Mouse (Mus musculus) neural tube, embryonic 13.5 days (tissue): Measurements from ENCODE around the gene En1. TPM values are rescaled to one million over a fixed set of nuclear protein-coding genes. Genes with fewer than 3 reads are reported as not detected.

Experiments
- ATAC-seq: fragments of 200-750 bp; cut with Nextera tagmentation; 2 replicates; pipeline ENCODE4 v1.8.0; 2017; ENCODE audit warnings: low read depth, mild to moderate bottlenecking, moderate TSS enrichment, moderate library complexity
- H3K27ac ChIP-seq: fragments of 300-500 bp; sonication (generic); replicated peaks from 2 replicates; pipeline ENCODE4 v1.5.1; 2015; ENCODE audit warnings: moderate library complexity, mild to moderate bottlenecking, inconsistent platforms
- H3K27me3 ChIP-seq: fragments of 300-500 bp; sonication (generic); 2 replicates; pipeline ENCODE4 v1.6.1; 2015; ENCODE audit warnings: mild to moderate bottlenecking, inconsistent platforms
- H3K36me3 ChIP-seq: fragments of 300-500 bp; sonication (generic); 2 replicates; pipeline ENCODE4 v1.6.1; 2015; ENCODE audit warnings: mild to moderate bottlenecking, inconsistent platforms
- H3K4me1 ChIP-seq: fragments of 300-500 bp; sonication (generic); replicated peaks from 2 replicates; pipeline ENCODE4 v1.6.1; 2015; ENCODE audit warnings: inconsistent platforms
- H3K4me2 ChIP-seq: fragments of 300-500 bp; sonication (generic); 2 replicates; pipeline ENCODE4 v1.6.1; 2015; ENCODE audit warnings: inconsistent platforms, mild to moderate bottlenecking, moderate library complexity
- H3K4me3 ChIP-seq: fragments of 300-500 bp; sonication (generic); 2 replicates; pipeline ENCODE4 v1.5.1; 2015; ENCODE audit warnings: mild to moderate bottlenecking, inconsistent platforms
- H3K9ac ChIP-seq: fragments of 300-500 bp; sonication (generic); 2 replicates; pipeline ENCODE4 v1.6.1; 2015; ENCODE audit warnings: moderate library complexity, mild to moderate bottlenecking, inconsistent platforms
- H3K9me3 ChIP-seq: fragments of 300-500 bp; sonication (generic); 2 replicates; pipeline ENCODE4 v1.6.1; 2016; ENCODE audit warnings: inconsistent platforms
- WGBS: fragments of 180-500 bp; shearing (Covaris S2); methylation state at CpG from one replicate; pipeline ENCODE4 v1.1.7; 2015; 5-methylcytosine and 5-hydroxymethylcytosine counted together
- polyA plus RNA-seq: library from polyadenylated mRNA; unstranded; fragments of >200 nt; fragmentation: Nextera tagmentation; extraction: Ambion mirVana; gene quantifications from 2 replicates; pipeline ENCODE4 v1.2.1, GENCODE M21; 2015

Gene En1
- polyA plus RNA-seq, 1 experiment from 2014 or later, result 1.4 TPM

GRCm38 (mm10) chr1:120602876-120603655 is 848 bp downstream of the En1 start:
- Histone ChIP-seq H3K9ac (peak overlapping the region; percentile 66), H3K4me2 (peak overlapping the region; percentile 61), H3K4me1 (peaks cover 20% of the 10 kb centered on the region), H3K9me3 (no peaks in the 10 kb centered on the region), H3K4me3 (peak overlapping the region; percentile 41), H3K36me3 (no peaks in the 10 kb centered on the region), H3K27me3 (peaks cover 93% of the 10 kb centered on the region), H3K27ac (peak overlapping the region; percentile 69)
- no peak for ATAC-seq
- under 1% methylated on average over 56 of the region's 83 CpGs for WGBS

- ATAC-seq, result no peak
- under 1% methylated on average over 35 of the region's 35 CpGs for WGBS
- H3K27ac ChIP-seq, result peak overlapping the region; percentile 69
These were observed 1.4 kb downstream of the En1 start for GRCm38 (mm10) chr1:120603656-120604051.

GRCm38 (mm10) chr1:120604431-120605142 is 2.4 kb downstream of the En1 start:
- peaks cover 20% of the 10 kb centered on the region for H3K4me1 ChIP-seq
- H3K9me3 ChIP-seq, result no peaks in the 10 kb centered on the region
- H3K27me3 ChIP-seq, result peaks cover 93% of the 10 kb centered on the region
- H3K36me3 ChIP-seq, result no peaks in the 10 kb centered on the region
- peak overlapping the region; percentile 41 for H3K4me3 ChIP-seq
- ATAC-seq, result no peak
- WGBS, result 3% methylated on average over 30 of the region's 30 CpGs
- peak overlapping the region; percentile 25; the same call in 1 of the 2 replicates for H3K4me2 ChIP-seq
- no peak overlapping the region for H3K27ac ChIP-seq
- peak overlapping the region; percentile 55 for H3K9ac ChIP-seq

More at GRCm38 (mm10) chr1:120603656-120604051, 1.4 kb downstream of the En1 start:
- Histone ChIP-seq H3K36me3 (no peaks in the 10 kb centered on the region), H3K4me1 (peaks cover 20% of the 10 kb centered on the region), H3K4me2 (peak overlapping the region; percentile 61), H3K9me3 (no peaks in the 10 kb centered on the region), H3K27me3 (peaks cover 93% of the 10 kb centered on the region), H3K4me3 (peak overlapping the region; percentile 41), H3K9ac (peak overlapping the region; percentile 66)

- WGBS, result 1% methylated on average over 8 of the region's 8 CpGs
- H3K4me3 ChIP-seq, result peak overlapping the region; percentile 41
- H3K27ac ChIP-seq, result no peak overlapping the region
- peaks cover 20% of the 10 kb centered on the region for H3K4me1 ChIP-seq
- ATAC-seq, result no peak
- no peaks in the 10 kb centered on the region for H3K9me3 ChIP-seq
- H3K27me3 ChIP-seq, result peaks cover 93% of the 10 kb centered on the region
- no peaks in the 10 kb centered on the region for H3K36me3 ChIP-seq
- H3K9ac ChIP-seq, result no peak overlapping the region
- peak overlapping the region; percentile 25 for H3K4me2 ChIP-seq
These were observed 2.9 kb downstream of the En1 start for GRCm38 (mm10) chr1:120605143-120605435.

GRCm38 (mm10) chr1:120605521-120606310 is 3.5 kb downstream of the En1 start:
- Histone ChIP-seq H3K27ac (no peak overlapping the region), H3K36me3 (no peaks in the 10 kb centered on the region), H3K27me3 (peaks cover 93% of the 10 kb centered on the region), H3K4me1 (peaks cover 20% of the 10 kb centered on the region), H3K4me3 (peak overlapping the region; percentile 41), H3K4me2 (peak overlapping the region; percentile 36), H3K9me3 (no peaks in the 10 kb centered on the region), H3K9ac (no peak overlapping the region)
- no peak for ATAC-seq
- WGBS, result 5% methylated on average over 6 of the region's 6 CpGs

- H3K4me2 ChIP-seq, result peak overlapping the region; percentile 36
- H3K27me3 ChIP-seq, result peaks cover 93% of the 10 kb centered on the region
- no peaks in the 10 kb centered on the region for H3K36me3 ChIP-seq
- 0 out of 2 replicates have a peak overlapping the region, but pooled peaks have one; percentile 10 for H3K27ac ChIP-seq
- H3K9me3 ChIP-seq, result no peaks in the 10 kb centered on the region
- H3K4me1 ChIP-seq, result peaks cover 19% of the 10 kb centered on the region
- no peak for ATAC-seq
- no peak overlapping the region for H3K9ac ChIP-seq
- H3K4me3 ChIP-seq, result peak overlapping the region; percentile 41
- WGBS, result under 1% methylated on average over 52 of the region's 52 CpGs
These were observed 4.7 kb downstream of the En1 start for GRCm38 (mm10) chr1:120606641-120607575.

- no peak for ATAC-seq
- H3K4me3 ChIP-seq, result no peak overlapping the region
- peaks cover 12% of the 10 kb centered on the region for H3K4me1 ChIP-seq
- H3K27ac ChIP-seq, result no peak overlapping the region
- 3% methylated on average over 11 of the region's 11 CpGs for WGBS
- no peak overlapping the region for H3K9ac ChIP-seq
- H3K9me3 ChIP-seq, result no peaks in the 10 kb centered on the region
- 0 out of 2 replicates have a peak overlapping the region, but pooled peaks have one; percentile 4 for H3K4me2 ChIP-seq
- H3K36me3 ChIP-seq, result no peaks in the 10 kb centered on the region
- H3K27me3 ChIP-seq, result peaks cover 95% of the 10 kb centered on the region
These were observed 5.6 kb downstream of the En1 start for GRCm38 (mm10) chr1:120607576-120608400.

GRCm38 (mm10) chr1:120608461-120608860 is 6.2 kb downstream of the En1 start:
- Histone ChIP-seq H3K9ac (no peak overlapping the region), H3K27ac (no peak overlapping the region)
- WGBS, result 13% methylated on average over 3 of the region's 3 CpGs

GRCm38 (mm10) chr1:120609611-120610010 is 7.4 kb downstream of the En1 start:
- no peaks in the 10 kb centered on the region for H3K36me3 ChIP-seq

More at GRCm38 (mm10) chr1:120608461-120608860, 6.2 kb downstream of the En1 start:
- H3K4me3 ChIP-seq, result no peak overlapping the region
- peaks cover 5% of the 10 kb centered on the region for H3K4me1 ChIP-seq
- H3K36me3 ChIP-seq, result no peaks in the 10 kb centered on the region
- ATAC-seq, result no peak
- H3K9me3 ChIP-seq, result no peaks in the 10 kb centered on the region
- peaks cover 95% of the 10 kb centered on the region for H3K27me3 ChIP-seq
- peak overlapping the region; percentile 4; the same call in 1 of the 2 replicates for H3K4me2 ChIP-seq

DNA sequence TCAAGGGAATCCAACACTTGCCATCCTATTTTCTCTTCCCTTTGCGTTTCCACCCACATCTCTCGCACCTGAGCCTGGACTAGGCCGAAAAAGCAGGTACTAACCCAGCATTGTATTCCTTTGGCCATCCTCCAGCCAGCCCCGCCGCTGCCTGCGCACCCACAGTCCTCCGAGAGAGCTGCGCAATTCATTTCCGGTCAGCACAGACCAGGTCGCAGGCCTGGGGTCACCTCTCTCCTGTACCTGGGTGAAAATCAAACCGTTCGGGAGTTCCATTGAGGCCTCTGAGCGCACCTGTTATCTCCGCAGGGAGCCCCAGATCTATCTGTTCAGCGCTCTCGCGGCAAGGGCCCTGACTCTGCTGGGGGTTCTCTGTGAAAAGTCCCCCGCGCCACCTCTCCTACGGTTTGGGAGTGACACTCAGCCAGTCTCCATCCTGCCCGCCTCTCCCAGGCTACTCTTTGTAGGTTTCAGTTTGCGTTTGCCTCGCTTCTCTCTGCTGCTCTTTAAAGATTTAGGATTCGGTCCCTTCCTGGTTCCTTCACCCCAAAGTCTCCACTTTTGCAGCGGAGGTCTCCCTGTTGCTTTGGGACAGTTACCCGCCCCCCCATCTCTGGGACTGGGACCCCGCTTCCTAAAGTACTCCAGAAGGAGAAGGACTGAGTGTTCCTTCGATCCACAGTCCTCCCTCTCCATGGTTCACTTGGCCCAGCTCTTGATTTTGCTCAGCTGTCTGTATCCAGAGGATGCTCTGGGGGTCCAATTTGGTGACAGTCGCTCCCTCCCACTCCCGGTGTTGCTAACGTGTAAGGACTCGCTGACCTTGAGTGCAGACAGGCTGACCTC is 11.5 kb downstream of the En1 start:
- Histone ChIP-seq H3K4me2 (no peak overlapping the region), H3K27ac (no peak overlapping the region), H3K9me3 (no peaks in the 10 kb centered on the region), H3K4me1 (no peaks in the 10 kb centered on the region), H3K36me3 (no peaks in the 10 kb centered on the region), H3K27me3 (peaks cover 100% of the 10 kb centered on the region), H3K4me3 (no peak overlapping the region), H3K9ac (no peak overlapping the region)
- ATAC-seq, result no peak
- WGBS, result 2% methylated on average over 32 of the region's 32 CpGs

More at GRCm38 (mm10) chr1:120609611-120610010, 7.4 kb downstream of the En1 start:
- 3% methylated on average over 6 of the region's 6 CpGs for WGBS
- Histone ChIP-seq H3K9ac (no peak overlapping the region), H3K4me2 (no peak overlapping the region), H3K4me1 (0 out of 2 replicates have a peak, but pooled peaks cover 3% of the 10 kb centered on the region), H3K4me3 (no peak overlapping the region), H3K27ac (no peak overlapping the region), H3K27me3 (peaks cover 95% of the 10 kb centered on the region), H3K9me3 (no peaks in the 10 kb centered on the region)
- no peak for ATAC-seq
